Mouse (Mus musculus): ENCODE measurements around the gene Ugt1a7c.

DNA sequence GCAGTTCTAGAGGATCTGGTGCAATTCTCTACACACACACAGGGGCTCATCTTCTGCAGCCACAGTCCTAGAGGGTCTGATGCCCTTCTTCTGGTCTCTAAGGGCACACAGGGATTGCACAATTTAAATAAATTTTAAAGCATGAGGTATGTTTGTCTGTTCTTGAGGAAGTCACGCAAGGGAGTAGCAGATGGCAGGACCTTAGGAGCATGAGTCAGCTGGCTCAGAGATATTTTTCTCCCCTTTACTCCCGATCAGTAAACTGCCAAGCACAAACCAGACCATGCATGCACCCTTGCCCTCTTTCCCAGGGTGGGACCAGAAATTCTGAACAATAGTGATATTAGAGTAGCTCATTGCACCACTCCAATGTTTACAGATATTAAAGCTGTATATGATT lies 63.6 kb downstream of the Ugt1a7c start:
- TF ChIP-seq CTCF (IDR thresholded peaks at IDR 0.05; ENCODE audit: control insufficient read depth, insufficient read depth, low read length) (no peak), POLR2A (IDR thresholded peaks at IDR 0.05; ENCODE audit: borderline replicate concordance, control insufficient read depth, low read depth, low read length) (no peak)
